Mouse (Mus musculus) bone marrow, adult 2 months (tissue): ENCODE results near the gene Cabp5. TPM values are rescaled to one million over a fixed set of nuclear protein-coding genes. Genes with fewer than 3 reads are reported as not detected.
"Not testable (repeated sequence)": the region's sequence is repeated elsewhere in the genome, so short reads cannot be mapped to it uniquely, and the experiment has no call there.

Source experiments
- H3K27ac ChIP-seq: fragments of 200-500 bp; 2 replicates; pipeline ENCODE4 v1.5.1; 2012; ENCODE audit warnings: low read depth, mild to moderate bottlenecking, control low read depth, inconsistent platforms, low read length; ENCODE audit not compliant: control insufficient read depth, poor library complexity, insufficient read depth
- H3K4me1 ChIP-seq: fragments of 200-500 bp; 2 replicates; pipeline ENCODE4 v1.6.1; 2011; ENCODE audit warnings: low read length; ENCODE audit not compliant: control insufficient read depth, insufficient read depth
- H3K4me3 ChIP-seq: fragments of 200-500 bp; replicated peaks from 2 replicates; pipeline ENCODE3; 2011; ENCODE audit warnings: mild to moderate bottlenecking, low read depth, low read length, control low read depth; ENCODE audit not compliant: control insufficient read depth
- CTCF ChIP-seq: fragments of 200-500 bp; IDR thresholded peaks from 2 replicates; pipeline ENCODE4 v1.5.1; 2011; ENCODE audit warnings: low read length, control low read depth; ENCODE audit not compliant: control insufficient read depth, insufficient read depth
- POLR2A ChIP-seq: fragments of 200-500 bp; IDR thresholded peaks from 2 replicates; pipeline ENCODE4 v1.6.1; 2011; ENCODE audit warnings: low read depth, mild to moderate bottlenecking, control low read depth, low read length, borderline replicate concordance; ENCODE audit not compliant: control insufficient read depth
- WGBS: fragments of 180-500 bp; shearing (Covaris S2); methylation state at CpG from one replicate; pipeline ENCODE4 v1.1.7; 2018; 5-methylcytosine and 5-hydroxymethylcytosine counted together
- polyA plus RNA-seq: library from polyadenylated mRNA; stranded (reverse); fragments of >200 nt; gene quantifications from 2 replicates; pipeline ENCODE4 v1.2.4, GENCODE M21; 2011; ENCODE audit warnings: low replicate concordance; ENCODE audit not compliant: missing spikeins, insufficient read depth, insufficient read length

Cabp5 gene
- not detected in 2 replicates for polyA plus RNA-seq

GRCm38 (mm10) chr7:13397832-13398231 is at the start of gene Cabp5:
Gene Cabp5 (plus strand): TSS chr7:13398132.
- WGBS, result 69% methylated on average over 1 of the region's 1 CpGs
- no peak for TF ChIP-seq CTCF
- no peak for TF ChIP-seq POLR2A
- H3K27ac ChIP-seq, result no peak within 1 kb of the TSS
- H3K4me3 ChIP-seq, result no peak within 1 kb of the TSS
- no peaks in the 10 kb centered on the region for H3K4me1 ChIP-seq

GRCm38 (mm10) chr7:13355943-13356342 is 42.0 kb upstream of the Cabp5 start:
- Histone ChIP-seq H3K4me1 (no peaks in the 10 kb centered on the region), H3K4me3 (no peak overlapping the region), H3K27ac (no peak overlapping the region)
- TF ChIP-seq CTCF (no peak), POLR2A (no peak)

GRCm38 (mm10) chr7:13380588-13380987 is 17.3 kb upstream of the Cabp5 start:
- H3K4me3 ChIP-seq, result no peak overlapping the region
- H3K27ac ChIP-seq, result no peak overlapping the region
- no peaks in the 10 kb centered on the region for H3K4me1 ChIP-seq
- TF ChIP-seq POLR2A, result no peak
- TF ChIP-seq CTCF, result no peak
- 67% methylated on average over 2 of the region's 2 CpGs for WGBS

GRCm38 (mm10) chr7:13450541-13450940 is 52.6 kb downstream of the Cabp5 start, which contains the start of gene Bsph1:
Gene Bsph1 (plus strand): TSS chr7:13450841.
- H3K4me1 ChIP-seq, H3K4me3 ChIP-seq, H3K27ac ChIP-seq: not testable (repeated sequence)
- 73% methylated on average over 1 of the region's 1 CpGs for WGBS

Other genes with a start within 250 kb of the Cabp5 start
- gene Vmn1r88, start 238.6 kb upstream of the Cabp5 start, polyA plus RNA-seq, result 0.31 and 1.7 TPM in 2 replicates
- gene Vmn1r89, start 185.1 kb upstream of the Cabp5 start, polyA plus RNA-seq, result not detected in 2 replicates
- 174 and 228 TPM in 2 replicates for gene Lig1, start 120.8 kb upstream of the Cabp5 start, polyA plus RNA-seq
- gene Zswim9, start 119.4 kb upstream of the Cabp5 start, polyA plus RNA-seq, result 3.8 and 4.0 TPM in 2 replicates
- 2.0 and 5.5 TPM in 2 replicates for gene Pla2g4c, start 73.5 kb upstream of the Cabp5 start, polyA plus RNA-seq
- gene Bsph1, start 52.7 kb downstream of the Cabp5 start, polyA plus RNA-seq, result not detected in 2 replicates
- not detected in 2 replicates for gene Bsph2, start 172.9 kb downstream of the Cabp5 start, polyA plus RNA-seq
- gene Sult2a5, start 225.8 kb downstream of the Cabp5 start, polyA plus RNA-seq, result not detected in 2 replicates